Mouse (Mus musculus): Measurements from ENCODE around the gene Kif1bp.

DNA sequence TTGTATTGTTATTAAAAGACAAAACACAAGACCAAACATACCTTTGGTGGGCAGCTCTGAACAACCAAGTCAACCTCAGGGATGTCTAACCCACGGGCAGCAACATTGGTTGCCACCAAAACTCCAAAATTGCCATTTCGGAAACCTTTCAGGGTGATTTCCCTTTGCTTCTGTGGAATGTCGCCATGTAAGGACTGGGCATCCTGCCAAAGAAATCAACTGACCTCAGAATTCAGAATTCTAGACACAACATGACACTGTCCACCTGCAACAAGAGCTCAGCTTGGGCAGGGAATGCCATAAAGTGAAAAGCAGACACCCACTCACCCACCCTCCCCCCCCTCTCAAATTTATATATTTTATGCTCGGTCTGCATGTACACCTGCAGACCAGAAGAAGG, 10.4 kb upstream of the Kif1bp start:
- TF ChIP-seq GATA1 (IDR thresholded peaks at IDR 0.05; ENCODE audit: low read length) (no peak), TAL1 (IDR thresholded peaks at IDR 0.05; ENCODE audit: low read length) (no peak)
